Mouse (Mus musculus) heart, embryonic 15.5 days (tissue): ENCODE results near the gene Tnpo1. TPM values are rescaled to one million over a fixed set of nuclear protein-coding genes. Genes with fewer than 3 reads are reported as not detected.

Source experiments
- ATAC-seq: fragments of 200-750 bp; cut with Nextera tagmentation; replicated peaks from 2 replicates; pipeline ENCODE4 v1.8.0; 2017; ENCODE audit warnings: low read depth, moderate TSS enrichment; ENCODE audit not compliant: insufficient number of reproducible peaks, insufficient read depth, low FRiP score
- H3K27ac ChIP-seq: fragments of 300-500 bp; sonication (generic); 2 replicates; pipeline ENCODE4 v1.5.1; 2015; ENCODE audit warnings: mild to moderate bottlenecking, inconsistent platforms
- H3K27me3 ChIP-seq: fragments of 300-500 bp; sonication (generic); 2 replicates; pipeline ENCODE4 v1.6.1; 2015; ENCODE audit warnings: inconsistent platforms
- H3K36me3 ChIP-seq: fragments of 300-500 bp; sonication (generic); 2 replicates; pipeline ENCODE4 v1.6.1; 2015; ENCODE audit warnings: mild to moderate bottlenecking, inconsistent platforms
- H3K4me1 ChIP-seq: fragments of 300-500 bp; sonication (generic); replicated peaks from 2 replicates; pipeline ENCODE4 v1.6.1; 2015; ENCODE audit warnings: inconsistent platforms
- H3K4me2 ChIP-seq: fragments of 300-500 bp; sonication (generic); 2 replicates; pipeline ENCODE4 v1.6.1; 2015; ENCODE audit warnings: inconsistent platforms, mild to moderate bottlenecking, moderate library complexity
- H3K4me3 ChIP-seq: fragments of 300-500 bp; sonication (generic); 2 replicates; pipeline ENCODE4 v1.5.1; 2015; ENCODE audit warnings: mild to moderate bottlenecking, inconsistent platforms
- H3K9ac ChIP-seq: fragments of 300-500 bp; sonication (generic); 2 replicates; pipeline ENCODE4 v1.6.1; 2015; ENCODE audit warnings: mild to moderate bottlenecking, inconsistent platforms
- H3K9me3 ChIP-seq: fragments of 300-500 bp; sonication (generic); replicated peaks from 2 replicates; pipeline ENCODE4 v1.6.1; 2016; ENCODE audit warnings: inconsistent platforms
- WGBS: fragments of 180-500 bp; shearing (Covaris S2); methylation state at CpG from one replicate; pipeline ENCODE4 v1.1.7; 2015; ENCODE audit warnings: mixed read lengths; 5-methylcytosine and 5-hydroxymethylcytosine counted together
- polyA plus RNA-seq: library from polyadenylated mRNA; unstranded; fragments of >200 nt; fragmentation: Nextera tagmentation; extraction: Ambion mirVana; gene quantifications from 2 replicates; pipeline ENCODE4 v1.2.1, GENCODE M21; 2015

Gene Tnpo1
- polyA plus RNA-seq: 36.4 and 43.4 TPM in 2 replicates

DNA sequence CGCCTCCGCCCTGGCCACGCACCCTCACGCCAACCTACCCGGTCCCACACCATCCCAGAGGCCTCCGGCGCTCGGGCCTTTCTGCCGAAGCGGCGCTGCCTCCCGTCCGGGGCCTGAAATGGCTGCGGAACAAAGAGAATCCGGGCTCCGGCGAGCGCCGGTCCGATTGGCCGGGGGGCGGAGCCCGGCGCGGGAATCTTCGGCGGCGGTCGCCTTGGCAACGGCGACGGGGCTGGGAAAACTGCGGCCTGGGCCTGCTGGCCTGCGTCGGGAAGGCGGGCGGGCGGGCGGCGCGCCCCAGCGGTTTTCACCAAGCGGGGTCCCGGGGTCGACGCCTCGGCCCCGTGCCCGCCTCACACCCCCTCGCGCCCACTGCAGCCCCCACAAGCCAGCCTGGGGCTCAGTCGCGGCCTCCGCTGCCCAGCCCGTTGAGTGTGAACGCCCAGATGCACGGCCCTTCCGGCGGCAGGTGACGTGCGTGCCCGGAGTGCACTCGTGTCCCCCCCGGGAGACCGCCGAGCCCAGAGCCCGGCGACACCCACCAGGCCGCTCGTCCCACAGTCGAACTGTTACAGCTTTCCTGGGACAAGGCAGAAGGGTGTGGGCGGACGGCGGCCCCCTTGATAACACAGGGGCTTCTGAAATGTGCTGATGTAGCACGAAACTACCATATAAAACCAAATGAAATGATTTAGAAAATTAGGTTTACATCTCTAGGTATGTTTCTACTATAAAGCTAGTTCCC, at the start of gene Tnpo1:
TSS of gene Tnpo1 (minus strand) at position 172 of the 745 bp plus-strand sequence.
- Histone ChIP-seq H3K9ac (peak within 1 kb of the TSS; percentile 100), H3K27me3 (no peaks in the 10 kb centered on the region), H3K36me3 (peaks cover 12% of the 10 kb centered on the region), H3K4me1 (peaks cover 21% of the 10 kb centered on the region), H3K4me2 (peak within 1 kb of the TSS; percentile 74), H3K27ac (peak within 1 kb of the TSS; percentile 98), H3K4me3 (peak within 1 kb of the TSS; percentile 99), H3K9me3 (no peaks in the 10 kb centered on the region)
- peak; percentile 94 for ATAC-seq
- under 1% methylated on average over 73 of the region's 75 CpGs for WGBS

DNA sequence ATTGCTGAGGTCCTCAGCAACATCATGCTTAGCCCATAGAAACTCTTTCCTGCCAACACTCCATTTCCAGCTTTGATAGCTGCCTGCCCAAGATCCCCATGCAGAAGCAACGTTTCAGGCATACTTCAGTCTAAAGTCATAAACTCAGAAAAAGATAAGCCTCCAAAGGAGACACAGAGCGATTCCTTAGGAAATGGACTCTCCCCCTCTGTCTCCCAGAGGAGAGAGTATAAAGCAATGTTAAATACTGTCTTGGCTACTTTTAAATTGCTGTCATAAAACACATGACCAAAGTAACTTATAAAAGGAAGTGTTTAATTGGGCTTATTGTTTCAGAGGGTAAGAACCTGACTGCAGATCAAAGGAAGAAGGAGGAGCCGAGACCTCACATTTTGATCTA, 45.9 kb upstream of the Tnpo1 start:
- H3K4me3 ChIP-seq: no peak overlapping the region
- 62% methylated on average over 3 of the region's 3 CpGs for WGBS
- H3K36me3 ChIP-seq: no peaks in the 10 kb centered on the region
- H3K27ac ChIP-seq: no peak overlapping the region
- no peak overlapping the region for H3K9ac ChIP-seq
- no peak for ATAC-seq
- H3K9me3 ChIP-seq: no peaks in the 10 kb centered on the region
- H3K4me1 ChIP-seq: peaks cover 8% of the 10 kb centered on the region; the same call in 1 of the 2 replicates
- H3K27me3 ChIP-seq: no peaks in the 10 kb centered on the region
- no peak overlapping the region for H3K4me2 ChIP-seq

DNA sequence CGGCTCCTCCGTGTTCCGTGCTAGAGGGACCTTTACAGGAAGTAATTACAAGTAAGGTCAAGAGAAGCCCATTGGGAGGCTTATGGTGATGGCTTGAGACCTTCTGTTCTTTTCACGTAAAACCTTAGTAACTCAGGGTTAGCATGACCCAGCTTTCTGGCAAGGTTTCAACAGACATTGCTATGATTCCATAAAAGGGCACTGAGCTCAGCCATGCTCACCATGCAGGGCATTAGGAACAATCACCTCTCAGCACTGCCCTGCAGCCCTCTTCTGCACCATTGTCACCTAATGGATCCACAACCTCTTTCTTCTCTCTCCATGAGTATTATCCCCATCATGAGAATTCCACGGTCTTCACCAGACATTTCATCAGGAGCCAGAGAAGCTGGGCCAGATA, 45.5 kb upstream of the Tnpo1 start:
- no peak overlapping the region for H3K27ac ChIP-seq

DNA sequence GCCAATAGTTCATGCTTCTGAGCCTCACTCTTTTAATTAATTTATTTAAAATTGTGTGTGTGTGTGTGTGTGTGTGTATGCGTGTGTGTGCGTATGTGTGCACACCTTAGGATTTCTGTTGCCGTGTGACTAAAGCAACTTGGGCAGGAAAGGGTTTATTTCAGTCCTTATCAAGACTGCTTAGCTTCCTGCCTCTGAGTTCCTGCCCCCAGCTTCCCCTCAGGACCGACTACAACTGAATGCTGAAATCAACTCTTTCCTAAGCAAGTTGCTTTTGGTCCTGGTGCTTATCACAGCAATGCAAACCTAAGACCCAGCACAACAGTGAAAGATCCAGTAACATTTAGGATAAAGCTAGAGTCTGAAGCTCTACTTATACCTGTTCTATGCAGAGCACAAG, 42.3 kb upstream of the Tnpo1 start:
- Histone ChIP-seq H3K9ac (no peak overlapping the region), H3K27ac (peak overlapping the region; percentile 49; the same call in 1 of the 2 replicates), H3K36me3 (no peaks in the 10 kb centered on the region), H3K9me3 (no peaks in the 10 kb centered on the region), H3K4me1 (peaks cover 8% of the 10 kb centered on the region; the same call in 1 of the 2 replicates), H3K4me2 (no peak overlapping the region), H3K4me3 (no peak overlapping the region), H3K27me3 (no peaks in the 10 kb centered on the region)
- 58% methylated on average over 4 of the region's 4 CpGs for WGBS
- ATAC-seq: no peak

More for the DNA sequence above, 45.5 kb upstream of the Tnpo1 start:
- no peak for ATAC-seq
- WGBS: 58% methylated on average over 5 of the region's 5 CpGs
- Histone ChIP-seq H3K9me3 (no peaks in the 10 kb centered on the region), H3K27me3 (no peaks in the 10 kb centered on the region), H3K36me3 (no peaks in the 10 kb centered on the region), H3K4me1 (peaks cover 8% of the 10 kb centered on the region; the same call in 1 of the 2 replicates), H3K4me2 (no peak overlapping the region), H3K4me3 (no peak overlapping the region), H3K9ac (no peak overlapping the region)

DNA sequence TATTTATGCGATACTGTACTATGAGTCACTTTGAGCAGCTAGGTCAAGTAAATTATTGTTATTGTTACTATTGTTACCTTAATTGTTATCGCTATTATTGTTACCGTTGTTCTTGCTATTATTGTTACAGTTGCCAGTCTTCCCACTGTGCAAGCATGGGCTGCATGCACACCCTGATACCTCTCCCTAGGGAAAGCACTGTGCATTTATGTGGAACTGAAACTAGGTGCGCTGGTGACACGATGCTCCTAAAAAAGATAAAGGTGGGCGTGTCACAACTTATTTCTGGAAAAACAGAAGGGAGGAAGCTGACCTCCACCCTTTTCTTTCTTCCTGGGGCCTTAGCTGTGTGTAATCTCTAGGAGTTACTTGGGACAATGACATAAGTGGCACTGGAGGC, 41.8 kb upstream of the Tnpo1 start:
- Histone ChIP-seq H3K4me1 (peaks cover 8% of the 10 kb centered on the region; the same call in 1 of the 2 replicates), H3K36me3 (no peaks in the 10 kb centered on the region), H3K9me3 (no peaks in the 10 kb centered on the region), H3K4me3 (no peak overlapping the region), H3K27ac (peak overlapping the region; percentile 49; the same call in 1 of the 2 replicates), H3K9ac (no peak overlapping the region), H3K27me3 (no peaks in the 10 kb centered on the region), H3K4me2 (no peak overlapping the region)
- WGBS: 67% methylated on average over 6 of the region's 6 CpGs
- ATAC-seq: no peak

DNA sequence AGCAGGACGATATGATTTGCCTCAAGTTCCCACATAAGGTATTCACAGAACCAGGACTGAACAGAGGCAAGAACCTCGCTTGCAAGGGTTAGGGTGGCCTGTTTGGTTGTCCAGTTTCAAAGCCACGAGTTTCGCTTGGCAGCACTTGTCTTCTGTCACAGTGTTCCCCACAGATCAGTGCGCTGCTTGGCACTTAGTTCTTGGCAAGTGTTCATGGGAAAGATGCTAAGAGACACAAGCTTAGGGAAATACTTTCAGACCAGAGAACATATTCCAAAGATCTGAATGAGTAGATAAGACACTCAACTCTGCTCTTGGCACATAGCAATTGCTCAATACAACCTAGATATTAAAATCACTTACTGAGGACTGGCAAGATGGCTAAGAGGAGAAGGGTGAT, 40.4 kb upstream of the Tnpo1 start:
- H3K4me2 ChIP-seq: no peak overlapping the region
- no peak for ATAC-seq
- no peaks in the 10 kb centered on the region for H3K36me3 ChIP-seq
- no peak overlapping the region for H3K9ac ChIP-seq
- H3K27ac ChIP-seq: no peak overlapping the region
- no peaks in the 10 kb centered on the region for H3K9me3 ChIP-seq
- peaks cover 5% of the 10 kb centered on the region; the same call in 1 of the 2 replicates for H3K4me1 ChIP-seq
- H3K27me3 ChIP-seq: no peaks in the 10 kb centered on the region
- no peak overlapping the region for H3K4me3 ChIP-seq
- 80% methylated on average over 5 of the region's 5 CpGs for WGBS

DNA sequence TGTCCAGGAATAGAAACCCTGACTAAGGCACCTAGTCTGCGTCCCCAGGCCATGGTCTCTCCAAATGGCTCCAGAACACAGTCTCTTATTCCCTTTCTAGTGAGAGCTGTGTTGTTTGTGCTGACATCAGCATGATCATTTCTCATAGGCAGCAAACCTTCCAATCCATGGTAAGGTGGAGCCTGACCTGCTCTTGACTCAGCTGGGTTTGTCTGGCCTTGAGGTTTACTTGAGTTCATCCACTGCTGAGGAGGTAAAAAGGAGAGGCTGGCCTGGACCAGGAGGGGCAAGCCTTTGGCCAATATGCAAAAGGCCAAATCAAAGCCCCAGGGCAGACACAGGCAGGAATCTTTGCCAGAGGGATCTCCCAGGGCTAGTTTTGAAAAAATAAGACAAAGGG, 37.4 kb upstream of the Tnpo1 start:
- peaks cover 5% of the 10 kb centered on the region; the same call in 1 of the 2 replicates for H3K4me1 ChIP-seq
- H3K27me3 ChIP-seq: no peaks in the 10 kb centered on the region
- no peak overlapping the region for H3K9ac ChIP-seq
- H3K36me3 ChIP-seq: no peaks in the 10 kb centered on the region
- no peak for ATAC-seq
- no peak overlapping the region for H3K4me3 ChIP-seq
- WGBS: 86% methylated on average over 1 of the region's 1 CpGs
- H3K27ac ChIP-seq: no peak overlapping the region
- H3K9me3 ChIP-seq: no peaks in the 10 kb centered on the region
- no peak overlapping the region for H3K4me2 ChIP-seq

DNA sequence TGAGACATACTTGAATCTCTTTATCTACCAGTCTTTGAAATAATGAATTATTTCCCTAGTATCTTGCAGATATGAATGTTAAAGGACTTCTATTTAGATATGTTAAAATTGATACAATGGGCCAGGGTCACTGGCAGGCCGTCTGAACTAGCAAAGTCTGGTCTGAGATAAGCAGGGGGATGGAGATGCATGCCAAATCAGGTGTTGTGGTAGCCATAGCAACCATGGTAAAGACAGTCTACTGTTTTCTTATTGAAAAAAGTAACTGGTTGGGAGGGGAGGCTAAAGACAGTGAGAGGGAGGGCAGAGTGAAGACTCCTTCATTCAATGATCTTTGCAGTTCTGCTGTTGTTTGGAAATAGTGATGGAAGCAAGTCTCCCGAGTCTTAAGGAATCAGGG, 32.0 kb upstream of the Tnpo1 start:
- ATAC-seq: no peak
- no peak overlapping the region for H3K4me3 ChIP-seq
- 46% methylated on average over 2 of the region's 2 CpGs for WGBS

DNA sequence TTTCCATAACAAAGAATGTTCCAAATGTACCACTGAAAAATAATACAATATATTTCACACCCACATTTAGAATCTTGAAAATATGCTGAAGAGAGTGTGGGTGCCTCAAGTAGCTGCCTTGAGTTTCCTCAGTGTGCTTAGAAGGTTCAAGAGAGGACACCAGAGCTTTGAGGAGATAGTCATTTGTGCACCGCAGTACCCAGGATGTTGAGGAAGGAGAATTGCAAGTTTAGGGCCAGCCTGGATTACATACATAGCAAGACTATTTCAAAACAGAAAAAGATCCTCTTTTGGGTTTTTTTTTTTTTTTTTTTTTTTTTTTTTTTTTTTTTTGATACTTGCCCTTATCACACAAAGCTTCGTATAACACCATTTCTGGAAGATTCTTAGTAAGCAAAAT, 30.0 kb upstream of the Tnpo1 start:
- H3K9ac ChIP-seq: no peak overlapping the region
- no peak for ATAC-seq
- 89% methylated on average over 2 of the region's 2 CpGs for WGBS
- H3K9me3 ChIP-seq: no peaks in the 10 kb centered on the region
- H3K4me1 ChIP-seq: peaks cover 2% of the 10 kb centered on the region; the same call in 1 of the 2 replicates
- H3K27me3 ChIP-seq: no peaks in the 10 kb centered on the region
- H3K36me3 ChIP-seq: no peaks in the 10 kb centered on the region
- no peak overlapping the region for H3K4me2 ChIP-seq
- no peak overlapping the region for H3K27ac ChIP-seq
- no peak overlapping the region for H3K4me3 ChIP-seq

More for the DNA sequence above, 32.0 kb upstream of the Tnpo1 start:
- H3K36me3 ChIP-seq: no peaks in the 10 kb centered on the region
- H3K9ac ChIP-seq: no peak overlapping the region
- H3K9me3 ChIP-seq: no peaks in the 10 kb centered on the region
- H3K27me3 ChIP-seq: no peaks in the 10 kb centered on the region
- H3K4me2 ChIP-seq: no peak overlapping the region
- no peak overlapping the region for H3K27ac ChIP-seq
- H3K4me1 ChIP-seq: peaks cover 2% of the 10 kb centered on the region; the same call in 1 of the 2 replicates

DNA sequence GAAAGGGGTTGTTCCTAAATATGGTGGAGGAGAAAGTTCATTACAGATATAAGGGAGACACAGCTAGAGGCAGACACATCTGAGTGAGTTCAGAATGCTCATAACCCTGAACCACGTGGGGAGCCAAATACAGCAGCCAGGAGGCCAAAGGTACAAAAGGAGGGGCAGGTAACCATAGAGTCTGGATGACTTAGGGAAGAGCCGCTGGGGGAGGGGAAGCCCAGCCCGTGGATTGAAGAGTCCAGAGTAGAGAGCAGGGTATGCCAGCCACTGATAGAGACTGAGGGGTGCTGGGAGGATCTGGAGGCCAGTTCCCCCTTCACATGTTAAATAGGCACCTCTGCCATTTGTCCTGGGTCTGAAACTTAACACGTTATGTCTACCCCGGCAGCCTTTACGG, 29.5 kb upstream of the Tnpo1 start:
- H3K36me3 ChIP-seq: no peaks in the 10 kb centered on the region
- no peak overlapping the region for H3K9ac ChIP-seq
- H3K27me3 ChIP-seq: no peaks in the 10 kb centered on the region
- ATAC-seq: no peak
- WGBS: 57% methylated on average over 6 of the region's 6 CpGs
- no peak overlapping the region for H3K4me2 ChIP-seq
- no peak overlapping the region for H3K4me3 ChIP-seq
- peaks cover 2% of the 10 kb centered on the region; the same call in 1 of the 2 replicates for H3K4me1 ChIP-seq
- H3K27ac ChIP-seq: no peak overlapping the region
- H3K9me3 ChIP-seq: no peaks in the 10 kb centered on the region

DNA sequence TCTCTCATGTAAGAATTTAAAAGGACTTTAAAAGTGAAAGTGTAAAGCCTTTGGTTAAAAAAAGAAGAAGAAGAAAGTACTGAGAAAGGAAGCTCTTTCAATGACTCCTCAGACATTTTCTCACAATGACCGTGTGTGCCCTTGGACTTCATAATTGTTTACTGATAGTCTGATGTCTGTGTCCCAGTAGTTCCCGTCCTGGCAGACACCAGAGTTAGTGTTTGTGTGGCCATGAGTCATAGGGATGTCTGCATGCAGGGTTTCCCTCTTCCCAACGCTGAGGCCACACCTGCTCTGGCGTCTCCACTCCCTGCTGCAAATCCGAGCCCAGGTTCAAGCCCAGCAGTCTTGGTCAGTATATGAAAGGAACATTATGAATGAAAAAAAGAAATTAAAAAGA, 29.0 kb upstream of the Tnpo1 start:
- Histone ChIP-seq H3K9me3 (no peaks in the 10 kb centered on the region), H3K4me1 (peaks cover 2% of the 10 kb centered on the region; the same call in 1 of the 2 replicates), H3K27me3 (no peaks in the 10 kb centered on the region), H3K27ac (no peak overlapping the region), H3K9ac (no peak overlapping the region), H3K36me3 (no peaks in the 10 kb centered on the region), H3K4me2 (no peak overlapping the region), H3K4me3 (no peak overlapping the region)
- ATAC-seq: no peak
- WGBS: 32% methylated on average over 5 of the region's 5 CpGs

DNA sequence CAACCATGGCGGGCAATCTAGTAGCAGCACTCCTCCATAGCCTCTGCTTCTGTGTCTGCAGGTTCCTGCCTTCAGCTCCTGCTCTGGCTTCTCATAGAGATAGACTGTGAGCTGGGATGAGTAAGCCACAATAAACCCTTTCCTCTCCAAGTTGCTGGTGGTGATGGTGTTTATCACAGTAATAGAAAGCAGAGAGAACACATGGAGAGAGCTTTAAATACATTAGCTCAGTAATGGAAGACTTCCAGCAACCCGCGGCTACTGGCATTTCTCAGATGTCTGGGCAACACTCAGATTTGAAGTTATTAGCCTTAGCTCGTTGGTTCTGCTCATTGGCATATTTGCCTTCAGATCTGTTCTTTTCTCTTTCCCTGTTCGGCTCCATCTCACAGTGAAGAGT, 27.6 kb upstream of the Tnpo1 start:
- no peak overlapping the region for H3K27ac ChIP-seq
- H3K9ac ChIP-seq: no peak overlapping the region
- no peak for ATAC-seq
- no peaks in the 10 kb centered on the region for H3K36me3 ChIP-seq
- 63% methylated on average over 5 of the region's 5 CpGs for WGBS
- H3K4me3 ChIP-seq: no peak overlapping the region
- H3K4me1 ChIP-seq: peaks cover 2% of the 10 kb centered on the region; the same call in 1 of the 2 replicates
- no peaks in the 10 kb centered on the region for H3K27me3 ChIP-seq
- no peak overlapping the region for H3K4me2 ChIP-seq
- H3K9me3 ChIP-seq: no peaks in the 10 kb centered on the region
